Mouse (Mus musculus) ovary, postnatal 36 days (tissue): Measurements from ENCODE around the gene Mrpl58.
A peak's percentile ranks its signal among the peaks of the same experiment; 100 is the strongest.

Experiments used
- DNase-seq: peaks from one replicate; pipeline ENCODE4 v3.0.0; 2022; ENCODE audit warnings: low spot score, mixed read lengths

Gene Mrpl58

GRCm38 (mm10) chr11:115403338-115404124 is at the start of gene Mrpl58:
TSS of gene Mrpl58 (plus strand) at chr11:115403752.
- DNase-seq, result peak; percentile 84

- peak; percentile 69 for DNase-seq
These were observed 49.4 kb upstream of the Mrpl58 start for GRCm38 (mm10) chr11:115354183-115354582.

GRCm38 (mm10) chr11:115358468-115358867 is 45.1 kb upstream of the Mrpl58 start:
- peak; percentile 59 for DNase-seq

GRCm38 (mm10) chr11:115359293-115359692 is 44.3 kb upstream of the Mrpl58 start:
- no peak for DNase-seq

GRCm38 (mm10) chr11:115359726-115360125 is 43.8 kb upstream of the Mrpl58 start:
- DNase-seq, result no peak

GRCm38 (mm10) chr11:115364136-115364535 is 39.4 kb upstream of the Mrpl58 start:
- no peak for DNase-seq

- no peak for DNase-seq
These were observed 37.4 kb upstream of the Mrpl58 start for GRCm38 (mm10) chr11:115366039-115366705.

GRCm38 (mm10) chr11:115366706-115367394 is 36.7 kb upstream of the Mrpl58 start:
- DNase-seq, result no peak

GRCm38 (mm10) chr11:115367395-115367944 is 36.1 kb upstream of the Mrpl58 start, which contains the start of gene Hid1:
TSS of gene Hid1 (minus strand) at chr11:115367756.
- peak; percentile 82 for DNase-seq

- DNase-seq, result no peak
These were observed 33.2 kb upstream of the Mrpl58 start for GRCm38 (mm10) chr11:115370368-115370767.

- DNase-seq, result no peak
These were observed 32.2 kb upstream of the Mrpl58 start for GRCm38 (mm10) chr11:115371354-115371753.

GRCm38 (mm10) chr11:115372015-115372414 is 31.5 kb upstream of the Mrpl58 start:
- DNase-seq, result no peak

- no peak for DNase-seq
These were observed 30.8 kb upstream of the Mrpl58 start for GRCm38 (mm10) chr11:115372737-115373136.

GRCm38 (mm10) chr11:115373805-115374694 is 29.5 kb upstream of the Mrpl58 start:
- DNase-seq, result peak; percentile 68

- no peak for DNase-seq
These were observed 28.7 kb upstream of the Mrpl58 start for GRCm38 (mm10) chr11:115374695-115375425.

GRCm38 (mm10) chr11:115376722-115377121 is 26.8 kb upstream of the Mrpl58 start:
- no peak for DNase-seq

- DNase-seq, result no peak
These were observed 26.3 kb upstream of the Mrpl58 start for GRCm38 (mm10) chr11:115377254-115377653.

GRCm38 (mm10) chr11:115377854-115378253 is 25.7 kb upstream of the Mrpl58 start:
- no peak for DNase-seq

GRCm38 (mm10) chr11:115381276-115381675 is 22.3 kb upstream of the Mrpl58 start:
- no peak for DNase-seq

GRCm38 (mm10) chr11:115381743-115382539 is 21.6 kb upstream of the Mrpl58 start, which contains the start of gene Cdr2l:
TSS of gene Cdr2l (plus strand) at chr11:115381916.
- peak; percentile 91 for DNase-seq
